Mouse (Mus musculus): ENCODE data around the gene P2rx4.

DNA sequence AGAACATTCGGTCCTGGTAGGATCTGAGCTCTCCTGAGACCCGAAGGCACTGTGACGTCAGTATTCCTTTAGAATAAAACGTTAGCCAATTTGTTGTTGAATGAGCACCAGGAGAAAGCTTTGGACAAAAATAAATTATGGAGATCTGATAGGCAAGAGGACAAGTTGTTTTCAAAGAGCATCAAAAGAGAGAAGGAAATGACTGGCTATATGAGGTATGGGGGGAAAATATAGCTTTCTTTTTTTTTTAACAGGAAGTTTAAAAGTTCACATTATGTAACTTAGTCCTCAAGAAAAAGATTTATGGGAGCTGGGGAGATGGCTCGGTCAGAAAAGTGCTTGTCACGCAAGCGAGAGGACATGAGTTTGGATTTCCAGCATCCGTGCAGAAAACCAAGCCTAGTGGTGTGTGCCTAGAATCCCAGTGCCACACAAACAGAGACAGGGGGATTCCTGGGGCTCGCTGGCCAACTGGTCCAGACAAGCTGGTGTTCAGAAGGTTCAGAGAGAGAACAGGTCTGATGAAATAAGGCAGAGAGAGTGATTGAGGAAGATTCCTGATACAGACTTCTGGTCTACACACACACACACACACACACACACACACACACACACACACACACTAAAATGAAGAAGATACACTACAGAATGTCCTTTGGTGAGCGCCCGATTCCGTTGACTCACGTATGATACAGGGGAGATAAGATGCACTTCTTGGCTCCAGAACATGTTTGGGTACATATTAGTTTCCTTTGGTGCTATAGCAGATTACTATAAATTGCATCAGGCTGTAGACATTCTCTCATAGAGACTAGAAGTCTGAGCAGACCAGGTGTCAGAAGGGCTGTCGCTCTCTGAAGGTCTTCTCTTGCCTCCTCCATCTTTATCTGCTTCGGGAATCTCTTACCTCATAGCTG lies 38.1 kb upstream of the P2rx4 start:
- TF ChIP-seq POLR2A (IDR thresholded peaks at IDR 0.05; ENCODE audit: extremely low read depth, insufficient read depth, low read length) (no peak), CTCF (IDR thresholded peaks at IDR 0.05; ENCODE audit: low read depth, low read length) (no peak)

Data from liver, adult 2 months (tissue).